ENCODE assay signal across 8 mouse cellular contexts in the genomic region with DNA sequence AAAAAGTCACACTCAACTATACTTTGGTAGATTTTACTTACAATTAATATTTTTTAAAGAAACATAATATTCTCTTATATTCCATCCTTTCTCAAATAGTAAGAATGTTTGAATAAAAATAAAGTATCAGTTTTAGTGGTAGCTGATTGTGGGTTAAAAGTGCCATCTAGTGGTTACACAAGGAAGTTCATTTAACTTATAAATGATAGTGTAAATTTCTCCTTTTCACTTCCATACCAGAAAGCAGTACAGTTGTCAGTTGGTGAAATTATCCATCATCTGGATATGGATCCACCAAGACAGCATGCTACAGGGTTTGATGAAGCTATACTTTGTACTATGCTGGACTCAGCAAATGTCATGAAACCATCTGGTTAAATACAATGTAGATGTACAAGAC.
DNase-seq lines count a peak whose midpoint lies in the region; ATAC-seq lines count a peak whose summit lies in the region.
"Had no signal": no experiment of that assay in that cellular context is flagged by ENCODE, and none has a peak within 500 bp of the region (broad histone marks: within the 10 kb centered on the region; RNA-seq: fewer than 3 reads in every experiment).

No protein-coding gene starts in this region.

- H3K9ac ChIP-seq in embryonic facial prominence, embryonic 14.5 days (ENCODE audit: low read depth, low read length), result no peak overlapping the region
- no peak overlapping the region for H3K9ac ChIP-seq in midbrain, embryonic 14.5 days (replicated peaks; ENCODE audit: low read length)
- H3K9ac ChIP-seq: lung, embryonic 15.5 days had no signal

- no peak overlapping the region for H3K4me2 ChIP-seq in embryonic facial prominence, embryonic 14.5 days (ENCODE audit: low read depth, low read length)
- H3K4me2 ChIP-seq in midbrain, embryonic 14.5 days (ENCODE audit: low read length), result no peak overlapping the region
- H3K4me2 ChIP-seq: lung, embryonic 15.5 days had no signal

- H3K27ac ChIP-seq in embryonic facial prominence, embryonic 14.5 days (replicated peaks; ENCODE audit: low read depth, low read length), result no peak overlapping the region
- H3K27ac ChIP-seq in midbrain, embryonic 14.5 days (replicated peaks; ENCODE audit: low read depth, low read length), result no peak overlapping the region
- H3K27ac ChIP-seq: lung, embryonic 15.5 days had no signal

- H3K4me3 ChIP-seq in embryonic facial prominence, embryonic 14.5 days (ENCODE audit: low read depth, low read length), result no peak overlapping the region
- no peak overlapping the region for H3K4me3 ChIP-seq in midbrain, embryonic 14.5 days (replicated peaks; ENCODE audit: low read depth, low read length)
- H3K4me3 ChIP-seq: lung, embryonic 15.5 days had no signal

- ATAC-seq in embryonic facial prominence, embryonic 14.5 days (ENCODE audit: low read depth), result no peak
- no peak for ATAC-seq in midbrain, embryonic 14.5 days (ENCODE audit: low FRiP score, low TSS enrichment)

- peak; percentile 42 for DNase-seq in layer of hippocampus, adult 9-10 months (ENCODE audit: low spot score)
- no peak for DNase-seq in layer of hippocampus, postnatal 36 days
- peak; percentile 9 for DNase-seq in MEL-GATA-1-ER (ENCODE audit: extremely low read depth, low read depth)
- DNase-seq in embryonic facial prominence, embryonic 14.5 days (ENCODE audit: low spot score), result peak; percentile 34
- peak; percentile 76 for DNase-seq in midbrain, embryonic 14.5 days
- no peak for DNase-seq in thymus, postnatal 14 days
- DNase-seq in ovary, postnatal 36 days (ENCODE audit: low spot score), result no peak

- no peaks in the 10 kb centered on the region for H3K27me3 ChIP-seq in embryonic facial prominence, embryonic 14.5 days (replicated peaks; ENCODE audit: control insufficient read depth, insufficient read depth, low read length)
- no peaks in the 10 kb centered on the region for H3K27me3 ChIP-seq in midbrain, embryonic 14.5 days (ENCODE audit: control insufficient read depth, insufficient read depth, low read length)
- H3K27me3 ChIP-seq: lung, embryonic 15.5 days had no signal

- peaks cover 9% of the 10 kb centered on the region; the same call in 1 of the 2 replicates for H3K4me1 ChIP-seq in embryonic facial prominence, embryonic 14.5 days (ENCODE audit: control insufficient read depth, insufficient read depth, low read length)
- H3K4me1 ChIP-seq in midbrain, embryonic 14.5 days (ENCODE audit: control insufficient read depth, insufficient read depth, low read length), result no peaks in the 10 kb centered on the region; the same call in 1 of the 2 replicates

- H3K9me3 ChIP-seq in embryonic facial prominence, embryonic 14.5 days (ENCODE audit: control insufficient read depth, low read length), result no peaks in the 10 kb centered on the region
- no peaks in the 10 kb centered on the region for H3K9me3 ChIP-seq in midbrain, embryonic 14.5 days (ENCODE audit: control insufficient read depth, low read length)
- H3K9me3 ChIP-seq: lung, embryonic 15.5 days had no signal

- no peaks in the 10 kb centered on the region for H3K36me3 ChIP-seq in embryonic facial prominence, embryonic 14.5 days (ENCODE audit: control insufficient read depth, insufficient read depth, low read length)
- no peaks in the 10 kb centered on the region for H3K36me3 ChIP-seq in midbrain, embryonic 14.5 days (ENCODE audit: control insufficient read depth, insufficient read depth, low read length)
- H3K36me3 ChIP-seq: lung, embryonic 15.5 days had no signal

Comparison
In these comparisons a context has a peak if more than half of its experiments do, and no peak if none do; other contexts are left out.
1. DNase-seq: peak in layer of hippocampus, adult 9-10 months (single experiment), MEL-GATA-1-ER (single experiment), embryonic facial prominence, embryonic 14.5 days (single experiment) and midbrain, embryonic 14.5 days (single experiment); none in layer of hippocampus, postnatal 36 days (0 of 2), thymus, postnatal 14 days (single experiment) and ovary, postnatal 36 days (single experiment).